In genomic region chr13:106894284-106894683, GRCm38 (mm10) we compare ENCODE assay signal across 8 mouse cellular contexts. TPM values are rescaled to one million over a fixed set of nuclear protein-coding genes. Genes with fewer than 3 reads are reported as not detected.
DNase-seq lines count a peak whose midpoint lies in the region; ATAC-seq lines count a peak whose summit lies in the region.

No protein-coding gene starts in this region.

- no peak for ATAC-seq in kidney, embryonic 15.5 days (replicated peaks; ENCODE audit: low FRiP score)
- ATAC-seq in liver, embryonic 13.5 days (ENCODE audit: low read depth), result no peak

- H3K27me3 ChIP-seq in kidney, embryonic 15.5 days, result no peaks in the 10 kb centered on the region
- H3K27me3 ChIP-seq in liver, embryonic 13.5 days, result no peaks in the 10 kb centered on the region

- no peak overlapping the region for H3K4me2 ChIP-seq in kidney, embryonic 15.5 days
- no peak overlapping the region for H3K4me2 ChIP-seq in liver, embryonic 13.5 days

- DNase-seq in kidney, postnatal 36 days, result peak; percentile 5 to 50
- peak; percentile 49 for DNase-seq in CD4-positive, CD25-positive, alpha-beta regulatory T cell, adult 2 months (ENCODE audit: low read depth, low spot score)
- DNase-seq in MN1 (ENCODE audit: low spot score), result peak; percentile 25
- DNase-seq in liver, embryonic 13.5 days, result no peak
- DNase-seq in left cerebral cortex, postnatal 10 days (ENCODE audit: extremely low spot score in 1 of 2, low spot score in 2 of 2), result no peak
- no peak for DNase-seq in frontal cortex, postnatal 36 days (ENCODE audit: low spot score in 2 of 2)
- DNase-seq in ovary, postnatal 14 days (ENCODE audit: low spot score), result no peak

- no peak overlapping the region for H3K4me3 ChIP-seq in kidney, embryonic 15.5 days (replicated peaks)
- H3K4me3 ChIP-seq in liver, embryonic 13.5 days (replicated peaks), result no peak overlapping the region

- WGBS in kidney, embryonic 15.5 days, result 92% methylated on average over 2 of the region's 2 CpGs
- WGBS in liver, embryonic 13.5 days (ENCODE audit: insufficient replicate concordance), result 90% methylated on average over 2 of the region's 2 CpGs

- intact Hi-C loops in left cerebral cortex, postnatal 10 days (cut with DNase I), result no loop called here

- no peak overlapping the region for H3K9ac ChIP-seq in kidney, embryonic 15.5 days
- H3K9ac ChIP-seq in liver, embryonic 13.5 days, result no peak overlapping the region

- no peaks in the 10 kb centered on the region for H3K4me1 ChIP-seq in kidney, embryonic 15.5 days
- peaks cover 50% of the 10 kb centered on the region for H3K4me1 ChIP-seq in liver, embryonic 13.5 days (replicated peaks)

- no peaks in the 10 kb centered on the region for H3K9me3 ChIP-seq in kidney, embryonic 15.5 days (replicated peaks)
- H3K9me3 ChIP-seq in liver, embryonic 13.5 days (replicated peaks), result no peaks in the 10 kb centered on the region

- peaks cover 44% of the 10 kb centered on the region for H3K36me3 ChIP-seq in kidney, embryonic 15.5 days
- H3K36me3 ChIP-seq in liver, embryonic 13.5 days, result peaks cover 36% of the 10 kb centered on the region

- H3K27ac ChIP-seq in kidney, embryonic 15.5 days, result no peak overlapping the region
- peak overlapping the region; percentile 91 for H3K27ac ChIP-seq in liver, embryonic 13.5 days

RNA-seq across cellular contexts. Expression of gene Ipo11, which starts 42.5 kb away (rescaled TPM):
- polyA plus RNA-seq in kidney, embryonic 15.5 days (2015; fragmentation: Nextera tagmentation; extraction: Ambion mirVana), result 76.8 and 78.5 TPM in 2 replicates
- 40.7 and 46.7 TPM in 2 replicates for polyA plus RNA-seq in liver, embryonic 13.5 days (2015; fragmentation: Nextera tagmentation; extraction: Ambion mirVana)
- total RNA-seq in left cerebral cortex, postnatal 10 days (2021), result 10 to 100 TPM; 72.3 to 72.7 TPM

RNA-seq across cellular contexts. Expression of gene Dimt1, which starts 52.6 kb away (rescaled TPM):
- polyA plus RNA-seq in kidney, embryonic 15.5 days (2015; fragmentation: Nextera tagmentation; extraction: Ambion mirVana), result 42.3 and 45.9 TPM in 2 replicates
- 23.9 and 27.7 TPM in 2 replicates for polyA plus RNA-seq in liver, embryonic 13.5 days (2015; fragmentation: Nextera tagmentation; extraction: Ambion mirVana)
- 10 to 100 TPM; 19.3 to 21.2 TPM for total RNA-seq in left cerebral cortex, postnatal 10 days (2021)

Comparison
In these comparisons a context has a peak if more than half of its experiments do, and no peak if none do; other contexts are left out.
1. DNase-seq: peak in kidney, postnatal 36 days (2 of 2), CD4-positive, CD25-positive, alpha-beta regulatory T cell, adult 2 months (single experiment) and MN1 (single experiment); none in liver, embryonic 13.5 days (single experiment), left cerebral cortex, postnatal 10 days (0 of 2), frontal cortex, postnatal 36 days (0 of 2) and ovary, postnatal 14 days (single experiment).